Mouse (Mus musculus): Measurements from ENCODE around the gene Cbln1.

- TF ChIP-seq HCFC1 (IDR thresholded peaks at IDR 0.05; ENCODE audit: low read depth, low read length) (no peak), CTCF (conservative IDR thresholded peaks at IDR 0.05 in 1 of 2, IDR thresholded peaks at IDR 0.05 in 1 of 2; ENCODE audit: low read depth in 2 of 2, low read length in 2 of 2) (no peak)
These were observed 15.5 kb downstream of the Cbln1 start for GRCm38 (mm10) chr8:87456949-87457348.
